Mouse (Mus musculus) limb, embryonic 11.5 days (tissue): ENCODE measurements at regions not wholly inside any gene's neighbourhood (a gene's known extent, or its start where the extent isn't known, plus 50 kb on each side); places are given as distances from the start of the nearest gene placed in this dataset.

ENCODE experiments used
- ATAC-seq: fragments of 200-750 bp; cut with Nextera tagmentation; 2 replicates; pipeline ENCODE4 v1.8.0; 2017; ENCODE audit warnings: low read depth; ENCODE audit not compliant: insufficient number of reproducible peaks, low FRiP score, low TSS enrichment
- DNase-seq: peaks from one replicate; pipeline ENCODE4 v3.0.0-alpha.2; 2015; ENCODE audit warnings: low spot score
- H3K27ac ChIP-seq: fragments of 300-500 bp; sonication (generic); replicated peaks from 2 replicates; pipeline ENCODE4 v1.5.1; 2014; ENCODE audit warnings: low read depth, mild to moderate bottlenecking, low read length
- H3K27me3 ChIP-seq: fragments of 300-500 bp; sonication (generic); 2 replicates; pipeline ENCODE4 v1.6.1; 2014; ENCODE audit warnings: mild to moderate bottlenecking, low read length, mixed read lengths; ENCODE audit not compliant: control insufficient read depth, insufficient read depth
- H3K36me3 ChIP-seq: fragments of 300-500 bp; sonication (generic); 2 replicates; pipeline ENCODE4 v1.6.1; 2014; ENCODE audit warnings: mild to moderate bottlenecking, low read length, moderate library complexity, mixed read lengths; ENCODE audit not compliant: control insufficient read depth, insufficient read depth
- H3K4me1 ChIP-seq: fragments of 300-500 bp; sonication (generic); 2 replicates; pipeline ENCODE4 v1.6.1; 2014; ENCODE audit warnings: low read length, mixed read lengths; ENCODE audit not compliant: control insufficient read depth, insufficient read depth
- H3K4me2 ChIP-seq: fragments of 300-500 bp; sonication (generic); 2 replicates; pipeline ENCODE4 v1.6.1; 2014; ENCODE audit warnings: low read depth, mild to moderate bottlenecking, moderate library complexity; ENCODE audit not compliant: severe bottlenecking
- H3K4me3 ChIP-seq: fragments of 300-500 bp; sonication (generic); 2 replicates; pipeline ENCODE4 v1.5.1; 2014; ENCODE audit warnings: low read depth, low read length
- H3K9ac ChIP-seq: fragments of 300-500 bp; sonication (generic); 2 replicates; pipeline ENCODE4 v1.6.1; 2014; ENCODE audit warnings: mild to moderate bottlenecking, low read length
- H3K9me3 ChIP-seq: fragments of 300-500 bp; sonication (generic); 2 replicates; pipeline ENCODE4 v1.6.1; 2016; ENCODE audit warnings: low read length; ENCODE audit not compliant: control insufficient read depth
- WGBS: fragments of 180-500 bp; shearing (Covaris S2); extraction: QIAGEN DNeasy Blood & Tissue Kit; methylation state at CpG from one replicate; pipeline ENCODE4 v1.1.7; 2014; 5-methylcytosine and 5-hydroxymethylcytosine counted together

DNA sequence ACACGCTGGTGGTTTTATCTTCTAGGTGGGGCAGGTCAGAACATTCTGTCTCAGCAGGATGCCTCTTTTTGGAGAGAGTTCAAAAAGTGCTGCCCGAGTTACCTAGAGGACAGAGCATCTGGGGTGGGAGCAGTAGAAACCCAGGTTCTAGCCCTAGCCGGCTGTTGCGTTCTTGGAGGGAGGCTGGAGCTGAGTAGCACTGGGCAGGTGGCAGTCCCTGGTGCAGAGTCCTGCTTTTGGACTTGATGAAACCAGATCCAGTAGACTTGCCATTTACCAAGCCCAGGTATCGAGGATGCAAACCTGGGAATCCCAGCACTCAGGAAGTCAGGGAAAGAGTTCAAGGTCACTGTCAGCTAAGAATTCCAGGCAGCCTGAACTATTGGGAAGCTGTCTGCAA is 110.3 kb upstream of the Atp1a1 start:
- 79% methylated on average over 5 of the region's 5 CpGs for WGBS
- Histone ChIP-seq H3K4me3 (no peak overlapping the region), H3K27me3 (no peaks in the 10 kb centered on the region), H3K27ac (no peak overlapping the region), H3K4me2 (no peak overlapping the region), H3K36me3 (no peaks in the 10 kb centered on the region), H3K9me3 (no peaks in the 10 kb centered on the region), H3K4me1 (peaks cover 24% of the 10 kb centered on the region), H3K9ac (no peak overlapping the region)
- ATAC-seq (no peak), DNase-seq (no peak)

DNA sequence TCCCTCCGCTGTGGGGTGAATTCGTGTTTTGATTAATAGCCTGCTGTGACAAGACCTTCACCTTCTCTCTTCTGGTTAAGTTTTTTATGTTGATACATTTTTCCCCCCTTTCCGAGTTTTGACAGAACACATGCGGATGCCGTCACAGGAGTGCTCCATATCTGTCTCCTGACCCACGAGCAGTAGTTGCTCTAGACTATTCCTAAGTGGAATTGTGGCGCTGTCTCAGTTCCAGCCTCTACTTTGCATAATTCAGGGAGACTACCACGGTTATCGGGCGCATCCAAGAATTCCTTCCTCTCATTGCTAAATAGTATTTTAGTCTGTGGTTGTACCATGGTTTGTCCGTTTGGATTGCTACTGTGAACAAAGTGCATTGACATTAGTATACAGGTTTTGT is 109.2 kb upstream of the Atp1a1 start:
- H3K9me3 ChIP-seq, result no peaks in the 10 kb centered on the region
- no peak overlapping the region for H3K4me3 ChIP-seq
- no peaks in the 10 kb centered on the region for H3K27me3 ChIP-seq
- ATAC-seq, result no peak
- no peak overlapping the region for H3K27ac ChIP-seq
- H3K36me3 ChIP-seq, result no peaks in the 10 kb centered on the region
- WGBS, result 74% methylated on average over 11 of the region's 11 CpGs
- no peak overlapping the region for H3K4me2 ChIP-seq
- DNase-seq, result no peak
- H3K9ac ChIP-seq, result no peak overlapping the region
- peaks cover 28% of the 10 kb centered on the region for H3K4me1 ChIP-seq

DNA sequence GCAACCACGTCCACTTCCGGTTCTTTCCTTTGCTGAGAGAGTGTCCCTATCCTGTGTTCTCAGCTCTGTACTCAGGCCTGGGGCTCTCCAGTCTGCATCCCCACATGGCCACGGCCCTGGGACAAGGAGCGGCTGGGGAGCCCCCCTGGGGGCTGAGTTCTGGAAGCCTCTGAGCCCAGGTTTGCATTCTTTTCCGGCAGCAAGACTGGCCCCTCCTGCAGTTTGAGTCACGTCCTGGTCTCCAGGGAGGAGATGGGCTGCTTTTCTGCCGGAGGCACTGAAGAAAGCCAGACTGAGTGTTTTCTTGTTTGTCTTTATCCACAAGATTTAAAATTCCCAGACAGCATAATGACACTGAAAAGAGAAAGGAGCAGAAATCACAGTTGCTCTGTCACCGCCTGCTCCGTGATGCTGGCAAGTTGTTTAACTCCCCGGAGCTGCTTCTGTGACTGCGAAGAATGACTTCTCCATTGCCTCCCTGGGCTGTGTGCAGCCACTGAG is 108.7 kb upstream of the Atp1a1 start:
- no peaks in the 10 kb centered on the region for H3K27me3 ChIP-seq
- no peaks in the 10 kb centered on the region for H3K9me3 ChIP-seq
- no peak overlapping the region for H3K9ac ChIP-seq
- no peak for ATAC-seq
- peak; percentile 27 for DNase-seq
- peaks cover 28% of the 10 kb centered on the region for H3K4me1 ChIP-seq
- no peaks in the 10 kb centered on the region for H3K36me3 ChIP-seq
- H3K27ac ChIP-seq, result no peak overlapping the region
- no peak overlapping the region for H3K4me3 ChIP-seq
- WGBS, result 33% methylated on average over 11 of the region's 11 CpGs
- H3K4me2 ChIP-seq, result no peak overlapping the region

DNA sequence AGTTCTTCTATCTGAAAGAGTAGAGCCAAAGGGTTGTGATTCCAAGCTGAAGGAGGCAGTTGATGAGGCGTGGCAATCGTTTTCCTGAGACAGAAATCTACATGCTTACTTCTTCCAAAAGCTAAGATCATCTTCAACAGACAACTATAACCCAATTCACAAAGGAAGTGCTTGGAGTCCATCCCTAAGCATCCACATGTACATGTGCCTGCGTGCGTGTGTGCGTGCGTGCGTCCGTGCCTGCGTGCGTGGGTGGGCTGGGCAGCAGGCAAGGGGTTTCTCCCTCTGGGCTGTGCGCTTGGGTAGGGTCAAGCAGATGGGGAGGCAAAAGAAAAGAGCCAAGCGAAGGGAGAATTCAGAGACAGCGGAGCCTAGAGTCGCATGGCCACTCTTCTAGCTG is 108.2 kb upstream of the Atp1a1 start:
- no peaks in the 10 kb centered on the region for H3K9me3 ChIP-seq
- no peak overlapping the region for H3K27ac ChIP-seq
- no peak overlapping the region for H3K4me2 ChIP-seq
- 85% methylated on average over 14 of the region's 14 CpGs for WGBS
- H3K36me3 ChIP-seq, result no peaks in the 10 kb centered on the region
- ATAC-seq, result no peak
- H3K4me1 ChIP-seq, result peaks cover 28% of the 10 kb centered on the region
- H3K4me3 ChIP-seq, result no peak overlapping the region
- DNase-seq, result no peak
- no peak overlapping the region for H3K9ac ChIP-seq
- no peaks in the 10 kb centered on the region for H3K27me3 ChIP-seq

DNA sequence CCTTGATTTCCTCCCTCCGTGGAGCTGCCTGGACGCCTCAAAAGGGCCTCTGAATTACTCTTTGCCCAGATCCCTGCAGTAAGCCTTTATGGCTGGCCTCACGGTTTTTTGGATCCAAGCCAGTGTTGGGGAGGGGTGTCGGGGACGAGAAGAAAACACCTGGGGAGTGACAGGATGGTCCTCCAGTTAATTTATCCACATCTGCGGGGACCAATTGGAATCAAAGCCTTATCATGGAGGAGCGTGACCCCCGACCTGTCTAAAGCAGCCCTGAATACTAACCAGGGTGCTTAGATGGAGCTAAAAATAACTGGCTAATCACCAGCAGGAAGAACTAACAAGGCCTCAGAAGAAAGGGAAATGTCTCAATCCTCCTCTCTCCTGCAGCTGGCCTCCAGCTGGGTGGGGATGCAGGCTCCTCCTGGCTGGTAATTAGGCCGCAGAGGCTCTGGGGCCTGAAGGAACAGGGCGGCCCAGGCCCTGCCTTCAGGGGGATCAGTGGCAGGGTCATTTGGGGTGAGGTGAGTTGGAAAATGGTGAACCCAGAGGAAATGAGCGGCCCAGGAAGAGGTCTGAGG is 107.2 kb upstream of the Atp1a1 start:
- WGBS, result 6% methylated on average over 11 of the region's 11 CpGs
- Histone ChIP-seq H3K27me3 (no peaks in the 10 kb centered on the region), H3K9me3 (no peaks in the 10 kb centered on the region), H3K9ac (no peak overlapping the region), H3K4me2 (no peak overlapping the region), H3K4me1 (peaks cover 28% of the 10 kb centered on the region), H3K4me3 (no peak overlapping the region), H3K36me3 (no peaks in the 10 kb centered on the region), H3K27ac (peak overlapping the region; percentile 81)
- DNase-seq, result peak; percentile 71
- peak; percentile 33; the same call in 1 of the 2 replicates for ATAC-seq

DNA sequence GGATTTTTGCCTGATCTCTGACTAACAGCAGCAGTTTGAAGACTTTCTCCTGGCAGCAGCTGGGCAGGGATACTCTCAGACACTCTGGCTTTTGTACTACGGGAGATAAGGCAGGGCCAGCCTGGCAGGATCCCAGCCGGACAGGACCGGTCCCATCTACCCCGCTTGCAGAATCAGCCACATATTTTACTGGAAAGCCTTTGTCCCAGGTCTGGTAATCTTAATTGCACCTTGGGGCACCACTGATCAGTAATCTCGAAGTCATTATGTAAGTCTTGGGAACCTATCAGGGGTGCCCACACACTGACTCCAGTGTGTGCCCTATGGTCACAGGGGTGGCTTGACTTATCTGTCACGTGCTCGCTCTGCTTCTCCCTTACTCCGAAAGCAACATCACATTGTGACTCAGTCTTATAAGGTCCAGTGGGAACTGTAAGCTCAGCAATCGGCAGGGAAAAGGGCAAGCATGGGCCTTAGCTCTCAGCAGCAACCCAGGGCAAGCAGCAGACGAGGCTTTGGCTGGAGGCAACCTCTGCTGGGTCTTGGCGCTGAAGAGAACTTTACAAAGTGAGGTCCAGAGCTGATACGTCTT is 105.0 kb upstream of the Atp1a1 start:
- peaks cover 28% of the 10 kb centered on the region for H3K4me1 ChIP-seq
- no peak overlapping the region for H3K27ac ChIP-seq
- DNase-seq (no peak), ATAC-seq (no peak)
- H3K4me2 ChIP-seq, result no peak overlapping the region
- no peaks in the 10 kb centered on the region for H3K27me3 ChIP-seq
- no peak overlapping the region for H3K4me3 ChIP-seq
- no peaks in the 10 kb centered on the region for H3K36me3 ChIP-seq
- no peaks in the 10 kb centered on the region for H3K9me3 ChIP-seq
- H3K9ac ChIP-seq, result no peak overlapping the region
- WGBS, result 79% methylated on average over 12 of the region's 12 CpGs

DNA sequence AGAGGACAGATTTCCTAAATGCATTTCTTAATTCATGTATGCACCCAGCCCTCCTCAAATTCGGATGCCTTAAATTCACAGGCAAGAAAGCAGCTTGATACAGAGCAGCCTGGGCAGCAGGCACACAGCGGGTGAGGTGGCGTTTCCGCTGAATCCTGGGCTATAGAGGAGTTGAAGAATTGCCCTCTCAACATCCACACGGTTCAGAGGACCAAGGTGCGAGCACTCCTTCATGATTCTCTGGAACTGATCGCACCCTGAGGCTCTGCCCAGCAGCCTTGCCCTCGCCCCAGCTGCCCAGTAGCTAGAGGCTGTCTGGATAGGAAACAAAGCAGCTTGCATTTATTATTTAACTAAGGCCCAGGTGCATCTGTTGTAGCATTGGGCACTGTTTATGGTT is 104.3 kb upstream of the Atp1a1 start:
- Histone ChIP-seq H3K4me1 (peaks cover 28% of the 10 kb centered on the region), H3K36me3 (no peaks in the 10 kb centered on the region), H3K4me3 (no peak overlapping the region), H3K9ac (no peak overlapping the region), H3K4me2 (no peak overlapping the region), H3K27ac (no peak overlapping the region), H3K27me3 (no peaks in the 10 kb centered on the region), H3K9me3 (no peaks in the 10 kb centered on the region)
- DNase-seq (peak; percentile 37), ATAC-seq (no peak)
- 59% methylated on average over 8 of the region's 8 CpGs for WGBS

DNA sequence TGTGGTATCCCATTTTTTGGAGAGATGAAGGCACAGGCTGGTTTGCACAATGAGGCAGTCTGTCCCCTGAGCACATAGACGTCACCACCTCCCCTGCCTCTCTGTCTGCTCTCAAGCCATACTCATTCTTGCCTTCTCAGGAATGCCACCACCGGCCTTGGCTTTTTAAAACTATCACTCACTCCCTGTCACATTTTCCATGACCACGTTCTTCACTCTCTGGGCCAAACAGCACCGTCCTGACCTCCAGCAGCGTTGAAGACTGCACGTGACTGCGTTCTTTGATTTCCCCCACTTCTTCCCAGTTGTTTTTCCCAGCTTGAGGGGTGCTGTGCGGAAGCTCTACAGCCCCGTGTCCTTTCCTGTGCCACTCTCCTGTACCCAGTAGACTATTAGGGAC is 100.4 kb upstream of the Atp1a1 start:
- H3K4me3 ChIP-seq, result no peak overlapping the region
- H3K9ac ChIP-seq, result no peak overlapping the region
- ATAC-seq (no peak), DNase-seq (no peak)
- peaks cover 10% of the 10 kb centered on the region; the same call in 1 of the 2 replicates for H3K4me1 ChIP-seq
- H3K36me3 ChIP-seq, result no peaks in the 10 kb centered on the region
- H3K9me3 ChIP-seq, result no peaks in the 10 kb centered on the region
- H3K4me2 ChIP-seq, result no peak overlapping the region
- H3K27me3 ChIP-seq, result no peaks in the 10 kb centered on the region
- WGBS, result 82% methylated on average over 9 of the region's 9 CpGs
- no peak overlapping the region for H3K27ac ChIP-seq

DNA sequence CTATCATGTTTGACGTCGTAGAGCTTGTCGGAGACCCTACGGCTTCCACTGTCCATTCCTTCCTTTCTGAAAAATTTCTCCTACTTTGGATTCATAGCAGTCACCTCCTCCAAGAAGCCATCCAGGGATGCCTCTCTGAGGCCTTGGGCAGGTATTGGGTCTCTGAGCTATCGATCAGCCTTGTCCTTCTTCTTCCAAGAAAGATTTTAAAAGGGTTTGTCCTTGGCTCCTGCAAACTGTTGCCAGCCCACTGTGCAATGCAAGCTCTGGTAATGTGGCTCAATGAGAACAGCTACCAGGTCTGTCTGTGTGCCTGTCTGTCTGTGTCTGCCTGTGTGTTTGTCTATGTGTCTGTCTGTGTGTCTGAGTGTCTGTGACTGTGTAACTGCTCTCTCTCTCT is 99.8 kb upstream of the Atp1a1 start:
- WGBS, result 91% methylated on average over 5 of the region's 5 CpGs
- no peaks in the 10 kb centered on the region for H3K36me3 ChIP-seq
- H3K9ac ChIP-seq, result no peak overlapping the region
- H3K4me2 ChIP-seq, result no peak overlapping the region
- DNase-seq (no peak), ATAC-seq (no peak)
- H3K27ac ChIP-seq, result no peak overlapping the region
- H3K4me3 ChIP-seq, result no peak overlapping the region
- H3K4me1 ChIP-seq, result peaks cover 8% of the 10 kb centered on the region; the same call in 1 of the 2 replicates
- H3K27me3 ChIP-seq, result no peaks in the 10 kb centered on the region
- H3K9me3 ChIP-seq, result no peaks in the 10 kb centered on the region
